Mouse (Mus musculus): ENCODE measurements around the gene Cemip.

DNA sequence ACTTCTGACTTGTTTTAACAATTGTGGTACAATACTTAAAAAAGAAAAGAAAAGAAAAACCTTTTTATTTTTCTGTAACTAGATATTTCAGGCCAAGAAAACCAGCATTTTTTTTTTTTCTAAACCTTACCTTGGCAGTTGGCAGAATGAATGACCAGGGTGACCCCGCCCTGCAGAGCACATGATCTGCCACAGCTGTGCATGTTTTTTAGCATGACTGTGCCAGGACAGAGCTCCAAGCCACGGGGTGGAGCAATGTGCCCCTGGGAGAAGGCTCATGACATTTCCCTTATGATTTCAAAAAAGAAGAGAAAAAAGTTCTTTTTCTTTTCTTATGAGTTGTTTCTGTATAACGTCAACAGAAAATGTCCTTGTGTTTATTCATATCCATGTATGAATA, 196.9 kb downstream of the Cemip start:
- TF ChIP-seq POLR2A (IDR thresholded peaks at IDR 0.05; ENCODE audit: borderline replicate concordance, extremely low read depth, insufficient read depth, insufficient read length, poor library complexity, severe bottlenecking) = no peak
- no peak for TF ChIP-seq CTCF (IDR thresholded peaks at IDR 0.05; ENCODE audit: borderline replicate concordance, extremely low read depth, insufficient read depth, insufficient read length)
